Mouse (Mus musculus) small intestine, adult 2 months (tissue): Measurements from ENCODE around the gene Coasy.

ENCODE experiments used
- CTCF ChIP-seq: fragments of 200-500 bp; IDR thresholded peaks from 2 replicates; pipeline ENCODE4 v1.5.1; 2012; ENCODE audit warnings: low read depth, mild to moderate bottlenecking, control low read depth, inconsistent platforms, low read length, moderate library complexity, mixed read lengths; ENCODE audit not compliant: insufficient replicate concordance, insufficient read length; ENCODE audit errors: extremely low read depth
- POLR2A ChIP-seq: fragments of 200-500 bp; IDR thresholded peaks from 2 replicates; pipeline ENCODE4 v1.6.1; 2012; ENCODE audit warnings: low read depth, mild to moderate bottlenecking, control low read depth, inconsistent platforms, low read length, moderate library complexity

DNA sequence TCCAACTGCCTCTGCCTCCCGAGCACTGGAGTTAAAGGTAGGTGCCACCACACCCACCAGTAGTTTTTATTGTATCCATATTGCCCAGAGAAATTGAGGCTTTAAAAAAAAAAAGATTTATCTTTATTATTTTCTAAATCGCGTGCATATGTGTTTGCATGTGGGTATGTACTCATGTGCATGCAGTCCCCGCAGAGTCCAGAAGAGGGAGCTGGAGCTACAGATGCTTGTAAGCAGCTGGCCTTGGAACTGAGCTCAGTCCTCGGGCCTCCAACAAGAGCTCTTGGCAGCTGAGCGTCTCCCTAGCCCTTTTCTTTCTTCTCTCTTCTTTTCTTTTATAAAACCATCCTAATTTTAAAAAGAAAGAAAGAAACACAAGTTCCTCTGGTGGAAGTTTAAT is 49.3 kb downstream of the Coasy start:
- TF ChIP-seq POLR2A (no peak), CTCF (peak; percentile 46; the same call in 1 of the 2 replicates)
